Mouse (Mus musculus) olfactory bulb, adult 2 months (tissue): ENCODE results near the gene Ptpn7.

ENCODE experiments used
- CTCF ChIP-seq: fragments of 200-500 bp; IDR thresholded peaks from 2 replicates; pipeline ENCODE4 v1.5.1; 2012; ENCODE audit warnings: low read depth, mild to moderate bottlenecking, low read length, moderate library complexity; ENCODE audit not compliant: insufficient read depth
- POLR2A ChIP-seq: fragments of 200-500 bp; IDR thresholded peaks from 2 replicates; pipeline ENCODE4 v1.6.1; 2012; ENCODE audit warnings: mild to moderate bottlenecking, low read depth, low read length, moderate library complexity; ENCODE audit not compliant: insufficient read depth

- TF ChIP-seq CTCF, result no peak
- TF ChIP-seq POLR2A, result no peak
Measured at GRCm38 (mm10) chr1:135148476-135148875, 16.0 kb downstream of the Ptpn7 start.
